10 mouse cellular contexts compared by ENCODE assay signal in genomic region chr7:140047811-140048311, GRCm38 (mm10). TPM values are rescaled to one million over a fixed set of nuclear protein-coding genes. Genes with fewer than 3 reads are reported as not detected.
DNase-seq lines count a peak whose midpoint lies in the region; ATAC-seq lines count a peak whose summit lies in the region.
"Had no signal": no experiment of that assay in that cellular context is flagged by ENCODE, and none has a peak within 500 bp of the region (broad histone marks: within the 10 kb centered on the region; RNA-seq: fewer than 3 reads in every experiment).

No protein-coding gene starts in this region.

- H3K4me3 ChIP-seq in heart, embryonic 11.5 days (ENCODE audit: low read depth, low read length): peak overlapping the region; percentile 43
- H3K4me3 ChIP-seq in forebrain, embryonic 13.5 days: peak overlapping the region; percentile 42
- peak overlapping the region; percentile 50 for H3K4me3 ChIP-seq in limb, embryonic 10.5 days

- peak overlapping the region; percentile 70 for H3K4me2 ChIP-seq in heart, embryonic 11.5 days
- H3K4me2 ChIP-seq in forebrain, embryonic 13.5 days: peak overlapping the region; percentile 72

- intact Hi-C loops in heart, postnatal 36 days (cut with DNase I): no loop called here

- no peak overlapping the region for H3K9ac ChIP-seq in heart, embryonic 11.5 days (ENCODE audit: low read depth, low read length)
- no peak overlapping the region for H3K9ac ChIP-seq in forebrain, embryonic 13.5 days

- H3K27me3 ChIP-seq in heart, embryonic 11.5 days (ENCODE audit: control insufficient read depth, insufficient read depth, low read length): peaks cover 80% of the 10 kb centered on the region
- peaks cover 96% of the 10 kb centered on the region for H3K27me3 ChIP-seq in forebrain, embryonic 13.5 days
- H3K27me3 ChIP-seq in limb, embryonic 10.5 days (ENCODE audit: low read depth, poor library complexity, severe bottlenecking): peaks cover 91% of the 10 kb centered on the region

- H3K9me3 ChIP-seq in heart, embryonic 11.5 days (replicated peaks; ENCODE audit: control insufficient read depth, low read length): no peaks in the 10 kb centered on the region
- H3K9me3 ChIP-seq in forebrain, embryonic 13.5 days (replicated peaks): no peaks in the 10 kb centered on the region
- H3K9me3 ChIP-seq in limb, embryonic 10.5 days (replicated peaks): no peaks in the 10 kb centered on the region

- no peaks in the 10 kb centered on the region for H3K36me3 ChIP-seq in heart, embryonic 11.5 days (ENCODE audit: control insufficient read depth, insufficient read depth, low read length)
- no peaks in the 10 kb centered on the region for H3K36me3 ChIP-seq in forebrain, embryonic 13.5 days (ENCODE audit: poor library complexity, severe bottlenecking)
- no peaks in the 10 kb centered on the region for H3K36me3 ChIP-seq in limb, embryonic 10.5 days

- no peak for DNase-seq in heart, postnatal 36 days
- peak; percentile 15 for DNase-seq in NIH3T3 (ENCODE audit: low read depth)
- no peak for DNase-seq in limb, embryonic 10.5 days (ENCODE audit: low spot score)
- peak; percentile 68 for DNase-seq in neural tube, embryonic 10.5 days (ENCODE audit: extremely low spot score, low spot score)
- DNase-seq in layer of hippocampus, postnatal 10 days (ENCODE audit: low spot score in 2 of 2): no peak
- no peak for DNase-seq in urinary bladder, postnatal 25 days (ENCODE audit: low spot score)

- WGBS in heart, embryonic 11.5 days (ENCODE audit: insufficient replicate concordance): under 1% methylated on average over 33 of the region's 33 CpGs
- under 1% methylated on average over 33 of the region's 33 CpGs for WGBS in forebrain, embryonic 13.5 days
- under 1% methylated on average over 33 of the region's 33 CpGs for WGBS in limb, embryonic 10.5 days

- H3K4me1 ChIP-seq in heart, embryonic 11.5 days (ENCODE audit: control insufficient read depth, insufficient read depth, low read length): peaks cover 15% of the 10 kb centered on the region; the same call in 1 of the 2 replicates
- H3K4me1 ChIP-seq in forebrain, embryonic 13.5 days: peaks cover 25% of the 10 kb centered on the region
- H3K4me1 ChIP-seq in limb, embryonic 10.5 days: peaks cover 23% of the 10 kb centered on the region

- no peak for ATAC-seq in heart, embryonic 11.5 days (replicated peaks; ENCODE audit: insufficient number of reproducible peaks, low FRiP score, low TSS enrichment)
- peak; percentile 28; the same call in 1 of the 2 replicates for ATAC-seq in forebrain, embryonic 13.5 days

- H3K27ac ChIP-seq in heart, embryonic 11.5 days (ENCODE audit: low read depth, low read length): no peak overlapping the region
- no peak overlapping the region for H3K27ac ChIP-seq in forebrain, embryonic 13.5 days
- H3K27ac ChIP-seq in limb, embryonic 10.5 days: no peak overlapping the region

RNA-seq across cellular contexts. Expression of gene Msx3, which starts 1.0 kb away (rescaled TPM):
- 0.14 TPM in 1 of 2 replicates, not detected in the other for polyA plus RNA-seq in heart, embryonic 11.5 days (2014; fragmentation: Nextera tagmentation; extraction: Ambion mirVana)
- not detected for total RNA-seq in heart, postnatal 36 days (2021)
- polyA plus RNA-seq in forebrain, embryonic 13.5 days (2015; fragmentation: Nextera tagmentation; extraction: Ambion mirVana): 1.2 and 2.0 TPM in 2 replicates
- polyA plus RNA-seq in limb, embryonic 10.5 days (2016; fragmentation: Nextera tagmentation; extraction: Ambion mirVana): not detected in 2 replicates
- under 1 TPM; 0.16 to 0.20 TPM for total RNA-seq in layer of hippocampus, postnatal 10 days (2021)
- total RNA-seq: MEL had no signal

RNA-seq across cellular contexts. Expression of gene Tubgcp2, which starts 11.4 kb away (rescaled TPM):
- 37.3 and 42.1 TPM in 2 replicates for polyA plus RNA-seq in heart, embryonic 11.5 days (2014; fragmentation: Nextera tagmentation; extraction: Ambion mirVana)
- 10 to 100 TPM; 26.9 to 34.4 TPM for total RNA-seq in heart, postnatal 36 days (2021)
- 69.6 and 74.7 TPM in 2 replicates for polyA plus RNA-seq in forebrain, embryonic 13.5 days (2015; fragmentation: Nextera tagmentation; extraction: Ambion mirVana)
- 81.6 and 87.8 TPM in 2 replicates for polyA plus RNA-seq in limb, embryonic 10.5 days (2016; fragmentation: Nextera tagmentation; extraction: Ambion mirVana)
- total RNA-seq in layer of hippocampus, postnatal 10 days (2021): 10 to 100 TPM; 40.8 TPM

RNA-seq across cellular contexts. Expression of gene Zfp511, which starts 11.7 kb away (rescaled TPM):
- polyA plus RNA-seq in heart, embryonic 11.5 days (2014; fragmentation: Nextera tagmentation; extraction: Ambion mirVana): 31.9 and 34.3 TPM in 2 replicates
- 10 to 100 TPM; 10.1 to 12.4 TPM for total RNA-seq in heart, postnatal 36 days (2021)
- polyA plus RNA-seq in forebrain, embryonic 13.5 days (2015; fragmentation: Nextera tagmentation; extraction: Ambion mirVana): 52.2 and 53.7 TPM in 2 replicates
- polyA plus RNA-seq in limb, embryonic 10.5 days (2016; fragmentation: Nextera tagmentation; extraction: Ambion mirVana): 38.8 and 40.7 TPM in 2 replicates
- 10 to 100 TPM; 22.3 to 24.9 TPM for total RNA-seq in layer of hippocampus, postnatal 10 days (2021)

RNA-seq across cellular contexts. Expression of gene Caly, which starts 34.5 kb away (rescaled TPM):
- polyA plus RNA-seq in heart, embryonic 11.5 days (2014; fragmentation: Nextera tagmentation; extraction: Ambion mirVana): 0.24 and 0.54 TPM in 2 replicates
- not detected for total RNA-seq in heart, postnatal 36 days (2021)
- 46.4 and 58.4 TPM in 2 replicates for polyA plus RNA-seq in forebrain, embryonic 13.5 days (2015; fragmentation: Nextera tagmentation; extraction: Ambion mirVana)
- polyA plus RNA-seq in limb, embryonic 10.5 days (2016; fragmentation: Nextera tagmentation; extraction: Ambion mirVana): 1.1 and 1.2 TPM in 2 replicates
- 100 to 1,000 TPM; 247 to 252 TPM for total RNA-seq in layer of hippocampus, postnatal 10 days (2021)
- total RNA-seq: MEL had no signal

RNA-seq across cellular contexts. Expression of gene Prap1, which starts 45.3 kb away (rescaled TPM):
- not detected in 2 replicates for polyA plus RNA-seq in heart, embryonic 11.5 days (2014; fragmentation: Nextera tagmentation; extraction: Ambion mirVana)
- total RNA-seq in heart, postnatal 36 days (2021): not detected
- polyA plus RNA-seq in forebrain, embryonic 13.5 days (2015; fragmentation: Nextera tagmentation; extraction: Ambion mirVana): not detected in 2 replicates
- not detected in 2 replicates for polyA plus RNA-seq in limb, embryonic 10.5 days (2016; fragmentation: Nextera tagmentation; extraction: Ambion mirVana)
- not detected for total RNA-seq in layer of hippocampus, postnatal 10 days (2021)
- total RNA-seq: left cerebral cortex, postnatal 25 days; MEL had no signal

Comparison
In these comparisons a context has a peak if more than half of its experiments do, and no peak if none do; other contexts are left out.
1. DNase-seq: peak in NIH3T3 (single experiment) and neural tube, embryonic 10.5 days (single experiment); none in heart, postnatal 36 days (0 of 2), limb, embryonic 10.5 days (single experiment), layer of hippocampus, postnatal 10 days (0 of 2) and urinary bladder, postnatal 25 days (single experiment).
2. Peak in every context shown above with its lines, with median percentiles within 50 percentile points of each other: H3K4me3 ChIP-seq.